Mouse (Mus musculus) kidney, adult 2 months (tissue): Measurements from ENCODE around the gene Hint2. TPM values are rescaled to one million over a fixed set of nuclear protein-coding genes. Genes with fewer than 3 reads are reported as not detected.

ENCODE experiments used
- DNase-seq: peaks from one replicate; pipeline ENCODE4 v3.0.0; 2021
- H3K27ac ChIP-seq: fragments of 200-500 bp; 2 replicates; pipeline ENCODE4 v1.5.1; 2012; ENCODE audit warnings: low read depth, low read length, control low read depth, inconsistent platforms; ENCODE audit not compliant: insufficient read depth
- H3K27me3 ChIP-seq: fragments of 200-500 bp; replicated peaks from 2 replicates; pipeline ENCODE4 v1.6.1; 2012; ENCODE audit warnings: mild to moderate bottlenecking, moderate library complexity, low read length, inconsistent platforms; ENCODE audit not compliant: control insufficient read depth, insufficient read depth
- H3K36me3 ChIP-seq: fragments of 200-500 bp; 2 replicates; pipeline ENCODE4 v1.6.1; 2012; ENCODE audit warnings: mild to moderate bottlenecking, moderate library complexity, low read length, inconsistent platforms; ENCODE audit not compliant: control insufficient read depth, insufficient read depth
- H3K4me1 ChIP-seq: fragments of 200-500 bp; 2 replicates; pipeline ENCODE4 v1.6.1; 2011; ENCODE audit warnings: low read length; ENCODE audit not compliant: control insufficient read depth, insufficient read depth
- H3K4me3 ChIP-seq: fragments of 200-500 bp; 2 replicates; pipeline ENCODE4 v1.5.1; 2011; ENCODE audit warnings: mild to moderate bottlenecking, low read depth, low read length, control low read depth; ENCODE audit not compliant: insufficient read depth
- CTCF ChIP-seq: fragments of 200-500 bp; conservative IDR thresholded peaks from 2 replicates; pipeline ENCODE4 v1.5.1; 2011; ENCODE audit warnings: low read depth, mild to moderate bottlenecking, control low read depth, low read length, moderate library complexity, mixed read lengths; ENCODE audit not compliant: insufficient read depth, insufficient read length
- POLR2A ChIP-seq: fragments of 200-500 bp; IDR thresholded peaks from one replicate; pipeline ENCODE4 v1.6.1; 2011; ENCODE audit warnings: low read depth, low read length, control low read depth
- WGBS: fragments of 180-500 bp; shearing (Covaris S2); methylation state at CpG from one replicate; pipeline ENCODE4 v1.1.7; 2018; 5-methylcytosine and 5-hydroxymethylcytosine counted together
- polyA plus RNA-seq: library from polyadenylated mRNA; depleted of rRNA; stranded (reverse); fragments of >200 nt; gene quantifications from 2 replicates; pipeline ENCODE4 v1.2.3, GENCODE M21; 2012

Hint2 gene
- polyA plus RNA-seq, 1 experiment, result 465 TPM

DNA sequence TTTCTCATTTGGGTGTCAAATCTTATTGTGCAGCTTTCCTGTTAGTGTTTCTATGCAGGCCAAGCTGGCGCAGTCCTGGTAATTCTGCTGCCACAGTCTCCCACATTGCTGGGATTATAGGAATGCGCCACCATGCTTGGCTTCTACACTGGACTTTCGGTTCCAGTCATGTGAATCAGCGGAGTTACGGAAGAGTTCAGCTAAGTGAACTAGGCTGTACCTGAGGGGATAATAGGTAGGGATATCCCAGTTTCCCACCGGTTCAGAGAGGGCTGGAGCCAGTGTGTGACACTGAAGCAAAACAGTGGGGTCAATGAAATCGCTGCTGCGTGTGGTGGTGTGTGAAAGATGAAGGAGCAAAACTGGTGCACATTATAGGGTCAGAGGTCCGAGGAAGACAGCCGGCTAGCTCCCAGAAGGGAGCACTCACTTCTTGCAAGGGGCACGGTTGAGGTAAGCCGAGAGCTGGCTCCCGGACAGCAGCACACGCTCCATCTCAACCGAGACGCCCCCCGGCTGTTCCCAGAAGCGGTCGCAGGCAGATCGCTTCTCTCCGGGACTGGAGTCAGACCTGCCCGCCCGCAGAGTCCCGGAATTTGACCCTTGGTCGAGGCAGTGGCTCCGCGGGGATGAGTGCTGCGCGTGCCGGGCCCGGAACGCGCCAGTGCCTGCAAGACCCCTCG is 469 bp downstream of the Hint2 start:
- whole genome bisulfite sequencing, result 3% methylated on average over 34 of the region's 34 CpGs
- no peak for TF ChIP-seq POLR2A
- no peak for TF ChIP-seq CTCF
- H3K36me3 ChIP-seq, result no peaks in the 10 kb centered on the region
- peak; percentile 77 for DNase-seq
- H3K27me3 ChIP-seq, result no peaks in the 10 kb centered on the region
- H3K27ac ChIP-seq, result peak overlapping the region; percentile 94
- H3K4me3 ChIP-seq, result peak overlapping the region; percentile 70
- peaks cover 7% of the 10 kb centered on the region; the same call in 1 of the 2 replicates for H3K4me1 ChIP-seq

DNA sequence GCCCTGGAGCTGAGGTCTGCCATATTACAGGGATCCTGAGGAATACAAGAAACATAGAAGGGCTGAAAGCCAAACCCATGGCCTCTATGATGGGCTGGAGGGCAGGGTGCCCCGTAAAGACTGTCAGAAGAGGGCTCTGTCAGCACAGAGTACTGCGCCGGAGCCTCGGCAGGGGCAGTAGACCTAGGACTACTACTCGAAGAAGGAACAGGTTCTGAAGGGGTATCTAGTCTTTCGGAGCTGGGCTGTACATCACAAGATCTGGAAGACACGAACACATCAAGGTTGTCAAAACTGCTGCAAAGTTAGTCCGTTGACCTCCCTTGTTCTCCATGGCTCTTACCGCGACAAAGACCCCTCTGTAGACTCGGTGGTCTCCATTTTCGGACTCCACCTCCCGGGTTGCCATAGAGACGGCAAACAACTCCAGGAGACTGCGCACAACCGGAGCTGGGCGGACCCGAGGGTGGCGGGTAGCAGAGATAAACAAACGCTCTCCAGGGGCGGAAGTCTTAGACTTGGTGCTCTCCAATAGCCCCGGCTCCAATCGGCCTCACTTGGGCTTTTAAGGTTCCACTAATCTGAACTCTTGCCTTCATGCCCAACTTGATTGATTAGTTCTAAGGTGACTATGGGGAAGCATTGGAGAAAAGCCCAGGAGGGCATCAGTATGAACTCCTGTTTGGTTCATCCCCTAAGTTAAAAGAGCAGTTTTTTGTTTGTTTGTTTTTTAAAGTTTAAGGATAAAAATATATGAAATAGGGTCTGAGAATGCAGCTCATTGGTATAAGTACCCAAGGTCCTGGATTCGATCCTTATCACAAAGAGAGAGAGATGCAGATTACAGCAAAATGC is 2.9 kb downstream of the Hint2 start, which contains the start of gene Spag8:
TSS of gene Spag8 (minus strand) at position 434 of the 855 bp plus-strand sequence.
- TF ChIP-seq CTCF (no peak), POLR2A (no peak)
- no peaks in the 10 kb centered on the region for H3K27me3 ChIP-seq
- 34% methylated on average over 24 of the region's 24 CpGs for WGBS
- DNase-seq, result peak; percentile 27
- peak within 1 kb of the TSS; percentile 64 for H3K27ac ChIP-seq
- no peak within 1 kb of the TSS for H3K4me3 ChIP-seq
- no peaks in the 10 kb centered on the region for H3K36me3 ChIP-seq
- peaks cover 7% of the 10 kb centered on the region; the same call in 1 of the 2 replicates for H3K4me1 ChIP-seq

- 68% methylated on average over 4 of the region's 4 CpGs for WGBS
- H3K36me3 ChIP-seq, result no peaks in the 10 kb centered on the region
- peak; percentile 87 for DNase-seq
- no peak for TF ChIP-seq POLR2A
- TF ChIP-seq CTCF, result no peak
- H3K4me1 ChIP-seq, result peaks cover 7% of the 10 kb centered on the region; the same call in 1 of the 2 replicates
- H3K27ac ChIP-seq, result peak overlapping the region; percentile 64
- no peaks in the 10 kb centered on the region for H3K27me3 ChIP-seq
- H3K4me3 ChIP-seq, result no peak overlapping the region
Observed at GRCm38 (mm10) chr4:43652726-43653125, 3.5 kb downstream of the Hint2 start.

- DNase-seq, result no peak
- no peaks in the 10 kb centered on the region for H3K36me3 ChIP-seq
- H3K27ac ChIP-seq, result no peak overlapping the region
- no peak overlapping the region for H3K4me3 ChIP-seq
- WGBS, result 96% methylated on average over 3 of the region's 3 CpGs
- H3K4me1 ChIP-seq, result peaks cover 5% of the 10 kb centered on the region; the same call in 1 of the 2 replicates
- H3K27me3 ChIP-seq, result no peaks in the 10 kb centered on the region
- TF ChIP-seq POLR2A (no peak), CTCF (peak; percentile 37)
Observed at GRCm38 (mm10) chr4:43649783-43650182, 6.5 kb downstream of the Hint2 start.

DNA sequence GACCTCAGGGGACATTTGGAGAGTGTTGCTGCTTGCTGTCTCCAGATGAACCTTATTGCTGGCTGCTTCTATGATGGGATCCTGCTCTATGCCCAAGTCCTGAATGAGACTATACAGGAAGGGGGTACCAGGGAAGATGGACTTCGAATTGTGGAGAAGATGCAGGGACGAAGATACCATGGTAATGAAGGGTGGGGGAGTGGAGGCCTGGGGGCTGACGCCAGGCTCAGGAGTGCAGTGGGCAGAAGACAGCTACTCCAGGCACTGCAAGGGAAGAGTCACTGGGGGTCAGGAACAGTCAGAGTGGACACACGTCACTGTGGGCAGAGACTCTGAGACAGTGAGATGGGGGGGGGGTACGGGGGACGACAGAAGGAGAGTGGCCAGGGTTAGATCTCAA is 15.8 kb downstream of the Hint2 start:
- Histone ChIP-seq H3K4me1 (peaks cover 6% of the 10 kb centered on the region; the same call in 1 of the 2 replicates), H3K27ac (no peak overlapping the region), H3K36me3 (no peaks in the 10 kb centered on the region), H3K27me3 (no peaks in the 10 kb centered on the region), H3K4me3 (no peak overlapping the region)
- 93% methylated on average over 6 of the region's 6 CpGs for WGBS
- DNase-seq, result no peak
- TF ChIP-seq CTCF (no peak), POLR2A (no peak)

- no peak for TF ChIP-seq CTCF
- no peak for TF ChIP-seq POLR2A
- Histone ChIP-seq H3K4me1 (peaks cover 6% of the 10 kb centered on the region; the same call in 1 of the 2 replicates), H3K36me3 (no peaks in the 10 kb centered on the region), H3K27ac (no peak overlapping the region), H3K27me3 (no peaks in the 10 kb centered on the region), H3K4me3 (no peak overlapping the region)
- no peak for DNase-seq
- WGBS, result 74% methylated on average over 9 of the region's 9 CpGs
Observed at GRCm38 (mm10) chr4:43640076-43640475, 16.2 kb downstream of the Hint2 start.

GRCm38 (mm10) chr4:43636751-43637150 is 19.5 kb downstream of the Hint2 start:
- 89% methylated on average over 6 of the region's 6 CpGs for WGBS
- no peak for TF ChIP-seq CTCF
- TF ChIP-seq POLR2A, result no peak

More at GRCm38 (mm10) chr4:43636751-43637150, 19.5 kb downstream of the Hint2 start:
- Histone ChIP-seq H3K4me1 (peaks cover 6% of the 10 kb centered on the region; the same call in 1 of the 2 replicates), H3K4me3 (no peak overlapping the region), H3K36me3 (no peaks in the 10 kb centered on the region), H3K27me3 (no peaks in the 10 kb centered on the region), H3K27ac (no peak overlapping the region)
- DNase-seq, result no peak
